Mouse (Mus musculus) right cerebral cortex, postnatal 25 days (tissue): ENCODE results near the gene Izumo2.
A peak's percentile ranks its signal among the peaks of the same experiment; 100 is the strongest.
"Not testable (repeated sequence)": the region's sequence is repeated elsewhere in the genome, so short reads cannot be mapped to it uniquely, and the experiment has no call there.

Source experiments
- DNase-seq: peaks from one replicate; pipeline ENCODE4 v3.0.0; 2022

Izumo2 gene

DNA sequence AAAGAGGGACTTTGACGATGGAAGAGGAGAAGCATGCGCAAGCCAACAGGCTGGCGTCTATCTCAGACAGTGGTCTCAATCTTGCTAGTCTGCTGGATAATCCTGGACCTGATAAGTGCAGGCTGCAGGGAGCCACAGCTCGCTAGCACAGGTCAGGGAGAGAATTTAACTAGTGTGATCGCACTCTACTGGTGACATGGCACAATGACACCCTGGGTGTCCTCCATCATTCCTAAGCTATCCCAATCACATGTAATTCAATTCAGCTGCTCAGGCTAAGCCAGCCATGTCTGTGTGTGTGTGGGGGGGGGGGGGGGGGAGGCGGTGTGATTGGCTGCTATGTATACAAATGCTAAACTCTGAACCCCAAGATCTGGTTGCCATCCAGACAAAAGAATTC, 6.6 kb upstream of the Izumo2 start:
- DNase-seq, result no peak

DNA sequence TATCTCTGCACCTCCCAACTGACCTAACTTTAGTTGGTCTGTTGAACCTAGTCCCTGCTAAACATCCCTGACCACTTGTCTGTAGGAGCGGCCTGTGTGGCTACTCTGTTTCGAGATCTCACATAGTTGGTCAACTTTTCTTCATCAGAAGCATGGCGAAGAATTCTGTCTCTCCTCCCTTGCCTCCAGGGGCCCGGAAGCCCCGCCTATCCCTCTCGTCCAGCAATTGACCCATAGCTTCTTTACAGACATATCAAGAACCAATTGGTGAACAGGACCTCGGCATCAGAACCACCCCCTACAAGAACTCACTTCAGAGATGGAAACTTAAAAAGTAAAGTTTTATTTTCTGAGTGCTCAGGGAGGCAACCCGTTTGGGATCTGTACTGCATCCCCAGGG, 5.6 kb upstream of the Izumo2 start:
- no peak for DNase-seq

DNA sequence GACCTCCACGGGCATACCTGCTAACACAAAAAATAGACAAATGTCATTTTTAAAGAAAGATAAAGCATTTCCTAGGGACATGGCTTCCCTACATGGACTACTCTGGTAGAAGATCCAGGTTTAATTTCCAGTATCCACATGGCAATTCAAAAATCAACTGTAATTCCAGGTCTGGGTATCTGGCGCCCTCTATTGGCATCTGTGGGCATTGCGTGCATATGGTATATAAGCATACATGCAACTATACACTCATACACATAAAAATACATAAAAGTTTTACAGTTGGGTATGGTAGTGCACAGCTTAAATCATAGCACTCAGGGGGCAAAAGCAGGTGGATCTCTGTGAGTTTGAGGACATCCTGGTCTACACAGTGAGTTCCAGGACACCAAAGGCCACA, 4.2 kb upstream of the Izumo2 start:
- no peak for DNase-seq

DNA sequence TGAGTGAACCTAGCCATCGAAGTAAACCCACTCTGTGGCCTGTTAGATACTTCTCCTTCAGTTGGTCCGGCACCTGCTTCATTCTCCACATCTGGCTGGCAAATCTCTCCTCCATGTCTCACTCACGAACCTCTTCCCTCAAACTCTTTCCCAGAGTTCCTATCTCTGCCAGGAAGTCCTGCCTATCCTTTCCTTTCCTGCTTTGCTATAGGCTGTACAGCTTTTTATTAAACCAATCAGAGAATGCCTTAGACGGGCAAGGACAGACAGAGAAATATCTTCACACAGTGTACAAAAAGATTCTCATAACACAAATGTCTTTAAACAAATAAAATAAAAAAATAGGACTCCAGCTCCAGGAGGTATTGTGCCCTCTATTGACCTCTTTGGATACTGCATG, 3.5 kb upstream of the Izumo2 start:
- no peak for DNase-seq

DNA sequence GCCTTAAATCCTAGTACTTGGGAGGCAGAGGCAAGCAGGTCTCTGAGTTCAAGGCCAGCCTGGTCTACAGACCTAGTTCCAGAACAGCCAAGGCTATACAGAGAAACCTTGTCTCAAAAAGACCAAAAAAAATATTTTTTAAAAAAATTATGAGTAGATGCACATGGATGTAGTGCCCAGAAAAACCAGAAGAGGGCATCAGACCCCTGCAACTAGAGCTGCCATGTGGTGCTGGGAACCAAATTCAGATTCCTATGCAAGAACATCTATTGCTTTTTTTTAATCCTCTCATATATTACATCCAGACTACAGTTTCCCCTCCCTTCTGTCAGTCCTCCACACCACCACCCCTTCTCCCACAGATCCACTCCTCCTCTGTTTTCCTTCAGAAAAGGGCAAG, 2.2 kb upstream of the Izumo2 start:
- DNase-seq, result no peak

DNA sequence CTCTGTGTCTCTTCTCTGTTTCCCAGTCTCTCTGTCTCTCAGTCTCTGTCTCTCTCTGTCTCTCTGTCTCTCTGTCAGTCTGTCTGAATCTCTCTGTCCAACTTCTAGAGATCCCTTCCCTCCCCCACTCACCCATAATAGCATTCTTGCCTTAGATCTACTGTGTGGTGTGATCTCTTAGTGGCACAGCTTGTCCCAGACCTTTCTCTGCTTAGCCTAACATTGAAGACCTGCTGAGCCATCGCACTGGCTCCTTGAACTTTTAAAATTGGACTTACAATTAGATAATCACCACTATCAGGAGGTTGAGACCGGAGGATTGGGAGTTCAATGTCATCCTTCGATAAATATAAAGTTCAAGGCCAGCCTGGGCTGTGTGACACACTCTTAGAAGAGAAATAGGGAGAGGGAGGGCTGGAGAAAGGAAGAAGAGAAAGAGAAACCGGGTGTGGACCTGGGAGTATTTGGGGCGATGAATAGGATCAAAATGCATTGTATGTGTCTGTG, 1.3 kb upstream of the Izumo2 start:
- DNase-seq, result no peak

DNA sequence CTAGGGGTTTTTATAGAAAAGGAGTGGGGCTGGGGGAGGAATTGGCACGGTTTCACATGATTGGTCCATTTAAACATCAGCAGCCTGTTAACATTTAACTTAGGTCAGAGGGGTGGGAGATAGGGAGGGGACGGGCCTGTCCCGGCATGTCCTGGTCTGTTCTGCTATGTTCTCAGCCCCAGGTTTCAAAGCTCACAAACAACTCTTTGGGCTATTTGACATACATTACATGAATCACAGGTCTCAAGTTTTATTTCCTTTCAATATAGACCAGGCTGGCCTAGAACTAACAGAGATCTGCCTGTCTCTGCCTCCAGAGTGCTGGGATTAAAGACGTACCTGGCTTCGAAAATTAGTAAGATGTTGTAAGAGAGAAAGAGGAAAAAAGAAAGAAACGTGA, 449 bp upstream of the Izumo2 start:
- not testable (repeated sequence) for DNase-seq

DNA sequence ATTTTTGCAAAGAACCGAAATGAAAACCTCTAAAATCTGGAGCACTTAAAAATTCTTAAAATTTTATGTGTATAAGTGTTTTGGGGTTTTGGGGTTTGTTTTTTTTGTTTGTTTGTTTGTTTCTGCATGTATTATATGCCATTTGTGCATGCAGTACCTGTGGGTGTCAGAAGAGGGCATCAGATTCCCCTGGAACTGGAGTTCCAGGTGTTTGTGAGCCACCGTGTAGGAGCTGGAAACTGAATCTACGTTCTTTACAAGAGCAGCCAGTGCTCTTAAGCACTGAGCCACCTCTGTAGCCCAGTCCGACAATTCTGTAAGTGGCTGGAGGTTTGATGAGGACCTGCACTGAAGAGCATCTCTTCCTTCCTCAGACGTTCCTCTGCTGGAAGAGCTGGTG, 1.3 kb downstream of the Izumo2 start:
- no peak for DNase-seq

DNA sequence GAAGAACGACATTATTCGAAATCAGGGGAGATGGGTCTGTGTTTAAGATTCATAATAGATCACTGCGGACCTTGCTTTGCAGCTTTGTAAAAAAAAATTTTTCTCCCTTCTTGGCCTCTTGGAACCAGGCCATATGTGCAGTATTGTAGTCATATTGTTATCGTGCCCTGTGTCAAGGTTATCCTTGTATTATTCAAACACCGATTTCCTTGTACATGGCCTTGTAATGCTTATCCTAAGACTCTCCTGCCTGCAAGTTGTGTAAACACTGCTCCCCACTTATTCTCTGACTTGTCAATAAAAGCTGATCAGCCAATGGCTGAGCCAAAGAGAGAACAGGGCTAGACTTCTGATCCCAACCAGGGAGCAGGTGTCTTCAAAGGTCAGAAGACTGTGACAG, 13.5 kb downstream of the Izumo2 start:
- no peak for DNase-seq

DNA sequence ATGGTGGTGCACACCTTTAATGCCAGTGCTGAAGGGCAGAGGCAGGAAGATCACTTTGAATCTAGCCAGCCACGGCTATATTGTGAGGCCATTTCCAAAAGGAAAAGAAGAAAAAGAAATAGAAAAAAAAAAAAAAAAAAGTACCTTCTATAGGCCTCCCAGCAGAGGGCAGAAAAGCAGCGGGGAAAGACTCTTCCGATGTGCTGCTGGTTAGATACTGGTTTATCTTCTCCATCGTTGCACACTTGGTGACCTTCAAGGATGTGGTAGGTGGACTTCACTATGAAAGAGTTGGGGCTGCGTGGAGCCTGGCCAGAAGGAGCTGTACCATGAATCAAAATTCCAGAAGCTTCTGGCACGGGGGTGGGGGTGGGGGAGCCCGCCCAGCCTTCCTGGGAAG, 15.8 kb downstream of the Izumo2 start:
- no peak for DNase-seq

DNA sequence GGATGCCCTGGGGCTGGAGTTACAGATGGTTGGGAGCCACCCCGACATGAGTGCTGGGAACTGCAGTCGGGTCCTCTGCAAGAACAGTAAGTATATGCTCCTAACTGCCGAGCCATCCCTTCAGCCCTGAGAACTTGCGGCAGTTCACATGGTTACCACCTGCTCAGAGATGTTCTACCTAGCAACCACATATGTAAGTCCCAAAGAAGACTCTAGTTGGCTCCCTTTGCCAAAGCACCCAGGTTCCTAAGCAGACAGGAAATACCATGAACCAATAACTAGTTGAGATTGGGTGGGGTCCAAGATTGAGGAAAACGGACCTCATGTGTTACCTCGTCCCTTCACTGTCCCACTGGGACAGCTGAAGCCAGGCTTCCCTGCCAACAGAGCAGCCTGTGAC, 17.8 kb downstream of the Izumo2 start:
- DNase-seq, result no peak

DNA sequence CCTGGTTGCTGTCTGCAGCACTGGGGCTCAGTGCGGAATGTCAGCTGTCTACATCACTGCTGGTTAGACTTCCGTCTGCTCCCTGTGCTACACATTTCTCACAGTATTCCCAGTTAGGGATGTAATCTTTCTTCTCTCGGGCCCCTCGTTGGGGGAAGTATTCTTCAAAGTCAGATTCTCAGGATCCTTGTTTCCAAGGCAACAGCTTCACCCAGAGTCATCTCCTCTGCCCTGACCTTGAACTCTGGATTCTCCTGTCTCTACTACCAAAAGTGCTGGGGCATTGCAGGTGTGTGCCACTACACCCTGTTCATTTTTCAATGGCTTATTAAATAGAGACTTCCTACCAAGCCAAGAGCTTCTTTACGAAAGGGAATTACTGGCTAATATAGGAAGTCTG, 18.6 kb downstream of the Izumo2 start:
- DNase-seq, result no peak

DNA sequence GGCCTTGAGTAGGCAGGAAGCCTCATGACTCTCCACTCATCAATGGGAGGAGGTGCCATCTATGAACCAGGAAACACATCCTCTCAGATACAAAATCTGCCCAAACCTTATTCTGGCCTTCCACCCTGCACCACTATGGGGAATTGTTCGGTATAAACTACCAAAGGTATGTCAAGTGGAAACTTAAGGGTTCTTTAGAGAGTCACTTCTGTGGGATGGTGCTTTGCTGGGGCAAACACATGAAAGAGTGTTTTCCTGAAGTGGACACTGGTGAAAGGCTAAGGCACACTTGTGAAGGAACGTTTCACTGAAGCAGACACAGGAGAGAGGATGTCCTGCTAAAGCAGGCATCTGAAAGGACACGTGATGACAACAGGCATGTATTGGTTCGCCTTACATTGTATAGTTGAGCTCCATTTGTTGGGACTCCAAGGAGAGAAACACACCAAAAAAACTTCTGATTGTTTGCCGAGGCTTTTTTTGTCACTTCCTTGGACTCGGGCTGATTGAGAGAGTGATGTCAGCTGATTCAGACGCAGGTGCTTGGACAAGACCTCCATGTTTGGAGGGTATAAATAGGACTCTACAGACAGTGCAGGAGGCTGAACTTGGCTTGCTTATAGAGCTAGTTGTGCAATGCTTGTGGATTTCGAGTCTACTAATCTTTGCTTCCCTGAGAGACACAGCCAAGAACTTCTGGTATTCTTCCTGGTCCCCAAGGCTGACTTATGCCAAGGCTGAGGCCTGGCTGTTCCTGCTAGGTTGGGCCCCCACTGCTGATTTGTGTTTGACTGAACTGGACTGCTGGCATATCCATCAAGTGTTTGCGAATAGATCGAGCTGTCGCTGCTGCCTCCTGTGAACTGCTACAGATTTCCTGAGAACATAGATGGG, 19.8 kb downstream of the Izumo2 start:
- DNase-seq, result no peak

DNA sequence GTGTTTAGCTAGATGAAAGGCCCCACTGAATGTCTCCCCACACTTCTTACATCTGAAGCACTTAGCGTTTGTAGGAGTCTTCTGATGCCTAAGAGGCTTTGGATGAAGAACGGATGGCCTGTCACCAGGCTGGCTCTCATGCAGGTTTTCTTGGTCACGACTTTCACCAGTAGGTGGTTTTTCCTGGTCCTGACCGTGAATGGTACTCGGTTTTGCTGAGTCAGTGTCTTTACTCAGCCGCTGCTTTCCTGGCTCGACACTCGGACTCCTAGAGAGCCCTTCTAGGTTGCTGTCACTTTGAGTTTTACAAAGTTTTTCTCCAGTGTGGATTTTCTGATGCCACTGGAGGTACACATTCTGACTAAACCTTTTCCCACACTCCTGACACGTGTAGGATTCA, 25.2 kb downstream of the Izumo2 start:
- no peak for DNase-seq

DNA sequence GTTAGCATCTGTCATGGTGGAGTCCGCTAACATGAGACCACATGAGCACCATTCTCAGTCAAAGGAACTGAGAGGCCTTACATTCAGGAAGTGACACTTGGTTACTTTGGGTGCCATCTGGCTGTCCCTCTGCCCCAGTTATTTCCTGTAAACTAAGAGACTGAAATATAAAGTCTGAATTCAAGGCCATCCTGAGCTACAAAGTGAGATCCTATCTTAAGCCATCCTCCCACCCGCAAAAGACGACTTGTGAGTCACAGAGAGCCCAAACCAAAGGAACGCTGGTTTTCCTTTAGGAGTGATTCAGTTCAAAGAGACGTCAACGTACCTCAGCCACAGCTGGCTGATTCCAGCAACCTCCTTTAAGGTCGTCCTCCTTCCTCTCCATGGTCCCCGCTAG, 32.8 kb downstream of the Izumo2 start:
- DNase-seq, result no peak

DNA sequence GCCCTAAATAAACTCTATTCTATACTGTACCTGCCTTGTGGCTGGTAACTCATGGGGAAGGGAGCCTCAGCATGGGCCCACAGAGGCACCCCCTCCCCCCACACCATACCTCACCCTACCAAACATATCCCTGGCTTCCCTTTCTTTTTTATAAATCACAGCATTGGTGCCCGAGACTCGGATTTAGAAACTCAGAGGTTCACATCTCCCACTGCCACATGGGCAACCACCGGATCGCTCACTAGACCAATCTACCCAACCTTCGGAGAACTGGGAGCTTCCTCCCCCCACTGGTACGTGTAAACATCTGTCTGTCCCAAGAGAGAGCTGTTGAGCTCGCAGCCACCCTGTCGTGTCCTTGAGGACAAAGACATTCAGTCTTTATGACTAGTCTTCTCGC, 35.7 kb downstream of the Izumo2 start:
- DNase-seq, result no peak

DNA sequence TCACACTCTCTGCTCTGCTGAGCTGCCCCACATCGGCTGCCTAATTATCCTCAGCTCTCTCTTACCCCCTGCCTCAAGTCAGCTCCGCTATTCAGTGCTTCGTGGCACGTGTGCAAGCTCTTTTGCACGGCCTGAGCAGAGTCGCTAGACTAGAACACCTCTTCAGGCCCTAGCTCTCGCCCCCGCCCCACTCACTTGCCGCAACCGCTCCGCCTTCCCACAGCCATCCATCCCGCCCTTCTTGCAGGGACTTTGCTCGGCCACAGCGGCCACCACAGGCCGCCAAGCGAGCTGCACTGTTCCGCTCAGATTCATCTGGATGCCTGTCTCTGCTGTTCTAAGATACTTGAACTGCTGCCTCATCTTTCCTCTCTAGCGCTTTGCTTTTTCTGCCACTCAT, 36.5 kb downstream of the Izumo2 start:
- DNase-seq, result peak; percentile 79

DNA sequence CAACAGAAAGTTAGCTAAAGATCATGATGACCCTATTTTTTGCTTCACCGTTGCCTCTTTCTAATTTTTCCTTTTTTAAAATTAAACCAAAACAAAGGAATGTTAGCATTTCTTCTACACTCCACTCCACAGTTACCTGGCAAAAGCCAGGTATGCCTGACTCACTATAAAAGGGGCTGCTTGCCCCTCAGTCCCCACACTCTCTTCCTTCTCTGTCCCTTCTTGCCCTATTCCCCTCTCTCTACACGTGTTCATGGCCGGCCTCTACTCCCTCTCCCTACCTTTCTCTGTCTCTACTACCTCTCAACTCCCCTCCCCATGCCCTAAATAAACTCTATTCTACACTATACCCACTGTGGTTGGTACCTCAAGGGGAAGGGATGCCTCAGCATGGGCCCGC, 38.6 kb downstream of the Izumo2 start:
- DNase-seq, result no peak

DNA sequence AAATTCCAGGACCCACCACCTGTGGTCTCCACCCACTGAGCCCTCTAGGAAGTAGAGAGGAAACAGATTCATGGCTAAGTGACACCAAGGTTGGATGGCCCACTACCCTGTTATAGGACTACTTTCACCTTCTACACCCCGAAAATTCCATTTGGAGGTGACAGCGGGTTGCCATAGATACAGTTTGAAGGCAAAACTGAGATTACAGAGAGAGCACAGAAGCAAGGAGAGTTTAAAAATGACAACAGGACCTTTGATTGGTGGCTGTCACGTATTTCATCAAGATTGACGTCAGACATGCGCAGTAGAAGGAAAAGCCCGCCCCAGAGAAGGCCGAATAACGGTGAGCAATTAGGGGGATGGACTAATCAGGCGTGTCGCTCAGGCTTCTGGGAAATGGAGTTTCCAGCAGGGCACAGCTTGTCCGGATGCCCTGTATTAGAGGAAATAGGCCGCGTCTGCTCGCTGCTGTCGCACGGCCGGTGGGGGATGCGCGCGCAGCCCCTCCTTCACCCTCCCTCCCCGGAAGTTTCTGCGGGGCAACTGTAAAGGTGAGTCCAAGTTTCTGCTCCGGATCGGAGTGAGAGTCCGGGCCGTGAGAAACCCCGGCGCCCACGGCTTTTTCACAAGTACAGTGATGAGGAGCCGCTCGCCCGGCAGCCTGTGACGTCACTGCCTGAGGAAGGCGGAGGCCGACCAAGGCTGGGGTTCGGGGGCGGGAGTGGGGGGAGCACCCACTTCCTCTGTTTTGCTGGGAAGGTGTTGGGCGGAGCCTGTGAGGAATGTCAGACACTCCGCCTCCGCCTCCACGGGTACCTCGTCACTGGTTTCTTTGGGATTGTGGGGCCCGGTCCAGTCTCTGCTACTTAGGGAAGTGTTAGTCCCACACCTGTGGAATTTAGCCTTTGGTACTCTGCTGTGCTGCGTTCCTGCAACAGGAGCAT, 39.8 kb downstream of the Izumo2 start, which contains the start of gene Vrk3:
Gene Vrk3, plus strand, starts transcription at position 313 of the 944 bp plus-strand sequence.
- DNase-seq, result peak; percentile 91

DNA sequence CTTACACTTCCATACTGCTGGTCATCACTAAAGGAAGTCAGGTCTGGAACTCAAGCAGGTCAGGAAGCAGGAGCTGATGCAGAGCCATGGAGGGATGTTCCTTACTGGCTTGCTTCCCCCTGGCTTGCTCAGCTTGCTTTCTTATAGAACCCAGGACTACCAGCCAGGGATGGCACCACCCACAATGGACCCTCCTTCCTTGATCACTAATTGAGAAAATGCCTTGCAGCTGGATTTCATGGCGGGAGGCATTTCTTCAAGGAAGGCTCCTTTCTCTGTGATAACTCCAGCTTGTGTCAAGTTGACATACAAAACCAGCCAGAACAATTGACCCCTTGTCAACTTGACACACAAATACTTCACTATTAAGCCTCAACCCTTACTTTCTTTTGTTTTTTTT, 42.4 kb downstream of the Izumo2 start, which contains the start of gene Zfp473:
Gene Zfp473, minus strand, starts transcription at position 101 of the 400 bp plus-strand sequence.
- not testable (repeated sequence) for DNase-seq

DNA sequence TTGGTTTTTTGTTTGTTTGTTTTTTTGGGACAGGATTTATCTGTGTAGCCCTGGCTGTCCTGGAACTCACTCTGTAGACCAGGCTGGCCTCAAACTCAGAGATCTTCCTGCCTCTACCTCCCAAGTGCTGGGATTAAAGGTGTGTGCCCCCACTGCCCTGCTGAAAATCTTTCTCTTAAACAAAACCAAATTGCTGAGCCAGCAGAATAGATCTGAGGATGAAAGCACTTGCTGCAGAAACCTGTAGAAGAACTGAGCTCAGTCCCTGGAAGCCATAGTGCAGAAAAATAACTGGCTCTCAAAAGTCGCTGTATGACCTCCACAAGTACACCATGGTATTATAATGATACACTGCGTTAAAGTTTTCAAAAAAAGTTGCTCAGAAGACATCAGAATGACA, 48.6 kb downstream of the Izumo2 start:
- no peak for DNase-seq

DNA sequence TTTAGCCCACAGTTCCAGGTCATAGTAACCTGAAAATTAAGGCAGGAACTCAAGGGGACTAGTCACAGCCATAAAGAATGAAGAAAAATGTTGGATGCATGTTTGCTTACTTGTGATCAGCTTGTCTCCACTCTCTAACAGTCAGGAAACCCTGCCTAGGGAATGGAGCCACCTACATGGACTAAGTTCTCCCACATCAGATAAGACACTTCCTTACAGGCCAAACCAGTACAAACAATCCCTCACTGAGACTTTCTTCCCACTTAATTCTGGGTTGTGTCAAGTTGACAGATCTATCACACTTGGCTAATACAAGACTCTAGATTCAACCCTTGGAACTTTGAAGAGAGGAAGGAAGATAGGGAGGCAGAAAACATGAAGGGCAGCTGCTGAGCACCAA, 51.8 kb downstream of the Izumo2 start:
- no peak for DNase-seq

DNA sequence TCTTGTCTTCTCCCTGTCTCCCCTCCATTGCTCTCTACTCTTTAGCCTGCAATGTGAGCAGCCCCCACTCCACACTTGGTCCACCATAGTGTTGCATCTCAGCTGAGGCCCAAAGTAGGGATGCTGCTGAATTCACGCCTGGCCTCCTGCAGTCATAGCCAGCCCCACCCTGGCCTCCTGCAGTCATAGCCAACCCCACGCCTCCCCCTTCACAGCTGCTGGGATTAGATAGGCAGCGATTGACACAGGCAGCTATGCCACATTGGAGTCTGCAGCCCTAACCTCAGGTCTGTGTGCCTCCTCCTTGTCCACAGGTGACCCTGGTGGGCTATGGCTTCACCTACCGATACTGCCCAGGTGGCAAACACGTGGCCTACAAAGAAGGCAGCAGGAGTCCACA, 59.6 kb downstream of the Izumo2 start:
- DNase-seq, result no peak
